8 mouse cellular contexts compared by ENCODE assay signal in genomic region chr5:72817523-72818091, GRCm38 (mm10). TPM values are rescaled to one million over a fixed set of nuclear protein-coding genes. Genes with fewer than 3 reads are reported as not detected.
DNase-seq lines count a peak whose midpoint lies in the region; ATAC-seq and TF ChIP-seq lines count a peak whose summit lies in the region.

No protein-coding gene starts in this region.

- no peak overlapping the region for H3K9ac ChIP-seq in hindbrain, postnatal 0 days (replicated peaks; ENCODE audit: low read length)
- no peak overlapping the region for H3K9ac ChIP-seq in midbrain, embryonic 15.5 days

- peak; percentile 70 for ATAC-seq in hindbrain, postnatal 0 days
- ATAC-seq in midbrain, embryonic 15.5 days (replicated peaks): peak; percentile 82; the same call in 1 of the 2 replicates

- H3K4me1 ChIP-seq in kidney, adult 2 months (ENCODE audit: control insufficient read depth, insufficient read depth, low read length): peaks cover 7% of the 10 kb centered on the region; the same call in 1 of the 2 replicates
- peaks cover 8% of the 10 kb centered on the region; the same call in 1 of the 2 replicates for H3K4me1 ChIP-seq in hindbrain, postnatal 0 days (ENCODE audit: insufficient read depth, low read length)
- no peaks in the 10 kb centered on the region for H3K4me1 ChIP-seq in midbrain, embryonic 15.5 days

- no peaks in the 10 kb centered on the region for H3K9me3 ChIP-seq in hindbrain, postnatal 0 days (ENCODE audit: low read length)
- H3K9me3 ChIP-seq in midbrain, embryonic 15.5 days: no peaks in the 10 kb centered on the region

- no peak for TF ChIP-seq POLR2A in kidney, adult 2 months (IDR thresholded peaks at IDR 0.05; ENCODE audit: low read depth, low read length)

- no peak overlapping the region for H3K4me3 ChIP-seq in kidney, adult 2 months (ENCODE audit: insufficient read depth, low read depth, low read length)
- H3K4me3 ChIP-seq in hindbrain, postnatal 0 days (ENCODE audit: low read length): no peak overlapping the region
- no peak overlapping the region for H3K4me3 ChIP-seq in midbrain, embryonic 15.5 days

- H3K27me3 ChIP-seq in kidney, adult 2 months (replicated peaks; ENCODE audit: control insufficient read depth, insufficient read depth, low read length): no peaks in the 10 kb centered on the region
- no peaks in the 10 kb centered on the region for H3K27me3 ChIP-seq in hindbrain, postnatal 0 days (ENCODE audit: insufficient read depth, low read length)
- no peaks in the 10 kb centered on the region for H3K27me3 ChIP-seq in midbrain, embryonic 15.5 days (replicated peaks)

- DNase-seq in kidney, adult 2 months: no peak
- no peak for DNase-seq in kidney, postnatal 14 days
- DNase-seq in T-cell, adult 2 months (ENCODE audit: low spot score): peak; percentile 45
- peak; percentile 70 for DNase-seq in hindbrain, postnatal 0 days (ENCODE audit: low spot score)
- no peak for DNase-seq in frontal cortex, postnatal 36 days (ENCODE audit: low spot score in 2 of 2)
- no peak for DNase-seq in left cerebral cortex, postnatal 36 days (ENCODE audit: low spot score in 2 of 2)
- no peak for DNase-seq in adrenal gland, postnatal 4 days (ENCODE audit: low spot score in 2 of 2)

- intact Hi-C loops in left cerebral cortex, postnatal 36 days (cut with DNase I): no loop called here

- H3K36me3 ChIP-seq in kidney, adult 2 months (ENCODE audit: control insufficient read depth, insufficient read depth, low read length): peaks cover 2% of the 10 kb centered on the region; the same call in 1 of the 2 replicates
- H3K36me3 ChIP-seq in hindbrain, postnatal 0 days (ENCODE audit: insufficient read depth, low read length): no peaks in the 10 kb centered on the region
- H3K36me3 ChIP-seq in midbrain, embryonic 15.5 days (replicated peaks): no peaks in the 10 kb centered on the region

- TF ChIP-seq CTCF in kidney, adult 2 months (conservative IDR thresholded peaks at IDR 0.05; ENCODE audit: insufficient read depth, insufficient read length, low read depth, low read length): no peak
- TF ChIP-seq CTCF in hindbrain, postnatal 0 days (IDR thresholded peaks at IDR 0.05; ENCODE audit: low read depth): no peak

- peak overlapping the region; percentile 12; the same call in 1 of the 2 replicates for H3K27ac ChIP-seq in kidney, adult 2 months (ENCODE audit: insufficient read depth, low read depth, low read length)
- no peak overlapping the region; the same call in 1 of the 2 replicates for H3K27ac ChIP-seq in hindbrain, postnatal 0 days
- no peak overlapping the region for H3K27ac ChIP-seq in midbrain, embryonic 15.5 days

- peak overlapping the region; percentile 36 for H3K4me2 ChIP-seq in hindbrain, postnatal 0 days (ENCODE audit: low read depth, low read length)
- no peak overlapping the region; the same call in 1 of the 2 replicates for H3K4me2 ChIP-seq in midbrain, embryonic 15.5 days

- WGBS in kidney, adult 2 months: 47% methylated on average over 10 of the region's 10 CpGs
- 17% methylated on average over 10 of the region's 10 CpGs for WGBS in hindbrain, postnatal 0 days
- 30% methylated on average over 10 of the region's 10 CpGs for WGBS in midbrain, embryonic 15.5 days

RNA-seq across cellular contexts. Expression of gene Tec, which starts 50.7 kb away (rescaled TPM):
- polyA plus RNA-seq in kidney, adult 2 months (2012; rRNA removed): 7.8 and 8.1 TPM in 2 replicates
- 3.0 and 4.9 TPM in 2 replicates for total RNA-seq in hindbrain, postnatal 0 days (2014; rRNA removed)
- polyA plus RNA-seq in hindbrain, postnatal 0 days (2015; fragmentation: Nextera tagmentation; extraction: Ambion mirVana): 3.6 and 5.0 TPM in 2 replicates
- polyA plus RNA-seq in midbrain, embryonic 15.5 days (2015; fragmentation: Nextera tagmentation; extraction: Ambion mirVana): 5.8 and 6.4 TPM in 2 replicates
- total RNA-seq in left cerebral cortex, postnatal 36 days (2021): 1 to 10 TPM; 4.2 to 4.8 TPM
- 1 to 10 TPM; 3.2 to 5.0 TPM for total RNA-seq in adrenal gland, postnatal 4 days (2021)

Comparison
In these comparisons a context has a peak if more than half of its experiments do, and no peak if none do; other contexts are left out.
1. DNase-seq: peak in T-cell, adult 2 months (single experiment) and hindbrain, postnatal 0 days (single experiment); none in kidney, adult 2 months (single experiment), kidney, postnatal 14 days (single experiment), frontal cortex, postnatal 36 days (0 of 2), left cerebral cortex, postnatal 36 days (0 of 2) and adrenal gland, postnatal 4 days (0 of 2).